Mouse (Mus musculus): ENCODE results near the gene Ldhc. TPM values are rescaled to one million over a fixed set of nuclear protein-coding genes. Genes with fewer than 3 reads are reported as not detected.

The Ldhc gene
- polyA plus RNA-seq, 1 experiment from 2014 or later = not detected

- H3K9me3 ChIP-seq (replicated peaks; ENCODE audit: control insufficient read depth, low read length) = no peaks in the 10 kb centered on the region
- WGBS = under 1% methylated on average over 47 of the region's 51 CpGs
- H3K36me3 ChIP-seq (replicated peaks; ENCODE audit: control insufficient read depth, insufficient read depth, low read depth, low read length) = no peaks in the 10 kb centered on the region; the same call in 1 of the 2 replicates
- DNase-seq (ENCODE audit: low spot score) (peak; percentile 96), ATAC-seq (replicated peaks; ENCODE audit: insufficient number of reproducible peaks, low FRiP score, low TSS enrichment, low read depth) (peak; percentile 71)
- no peaks in the 10 kb centered on the region for H3K27me3 ChIP-seq (ENCODE audit: control insufficient read depth, insufficient read depth, low read length)
- H3K27ac ChIP-seq (replicated peaks; ENCODE audit: low read depth, low read length) = peak overlapping the region; percentile 91
- H3K4me1 ChIP-seq (ENCODE audit: control insufficient read depth, insufficient read depth, low read length) = no peaks in the 10 kb centered on the region
- peak overlapping the region; percentile 89 for H3K9ac ChIP-seq (replicated peaks; ENCODE audit: low read length)
- H3K4me3 ChIP-seq (ENCODE audit: low read depth, low read length) = peak overlapping the region; percentile 74
- H3K4me2 ChIP-seq (ENCODE audit: low read depth, low read length) = peak overlapping the region; percentile 91
Measured at GRCm38 (mm10) chr7:46845211-46845977, 15.6 kb upstream of the Ldhc start.

- under 1% methylated on average over 36 of the region's 36 CpGs for WGBS
- no peaks in the 10 kb centered on the region for H3K27me3 ChIP-seq (ENCODE audit: control insufficient read depth, insufficient read depth, low read length)
- peak overlapping the region; percentile 74 for H3K4me3 ChIP-seq (ENCODE audit: low read depth, low read length)
- peak overlapping the region; percentile 91 for H3K4me2 ChIP-seq (ENCODE audit: low read depth, low read length)
- DNase-seq (ENCODE audit: low spot score) (peak; percentile 66), ATAC-seq (replicated peaks; ENCODE audit: insufficient number of reproducible peaks, low FRiP score, low TSS enrichment, low read depth) (no peak; the same call in 1 of the 2 replicates)
- no peaks in the 10 kb centered on the region for H3K9me3 ChIP-seq (replicated peaks; ENCODE audit: control insufficient read depth, low read length)
- H3K4me1 ChIP-seq (ENCODE audit: control insufficient read depth, insufficient read depth, low read length) = no peaks in the 10 kb centered on the region
- peak overlapping the region; percentile 91 for H3K27ac ChIP-seq (replicated peaks; ENCODE audit: low read depth, low read length)
- H3K9ac ChIP-seq (replicated peaks; ENCODE audit: low read length) = peak overlapping the region; percentile 89
- no peaks in the 10 kb centered on the region; the same call in 1 of the 2 replicates for H3K36me3 ChIP-seq (replicated peaks; ENCODE audit: control insufficient read depth, insufficient read depth, low read depth, low read length)
Measured at GRCm38 (mm10) chr7:46845978-46846485, 15.0 kb upstream of the Ldhc start.

- Histone ChIP-seq H3K9ac (replicated peaks; ENCODE audit: low read length) (peak overlapping the region; percentile 89), H3K36me3 (replicated peaks; ENCODE audit: control insufficient read depth, insufficient read depth, low read depth, low read length) (peaks cover 2% of the 10 kb centered on the region), H3K4me3 (ENCODE audit: low read depth, low read length) (peak overlapping the region; percentile 74), H3K27ac (replicated peaks; ENCODE audit: low read depth, low read length) (peak overlapping the region; percentile 91), H3K27me3 (ENCODE audit: control insufficient read depth, insufficient read depth, low read length) (no peaks in the 10 kb centered on the region), H3K4me1 (ENCODE audit: control insufficient read depth, insufficient read depth, low read length) (no peaks in the 10 kb centered on the region), H3K4me2 (ENCODE audit: low read depth, low read length) (peak overlapping the region; percentile 91), H3K9me3 (replicated peaks; ENCODE audit: control insufficient read depth, low read length) (no peaks in the 10 kb centered on the region)
- under 1% methylated on average over 28 of the region's 28 CpGs for WGBS
- DNase-seq (ENCODE audit: low spot score) (peak; percentile 81), ATAC-seq (replicated peaks; ENCODE audit: insufficient number of reproducible peaks, low FRiP score, low TSS enrichment, low read depth) (peak; percentile 57)
Measured at GRCm38 (mm10) chr7:46846486-46847244, 14.3 kb upstream of the Ldhc start.

GRCm38 (mm10) chr7:46849287-46849686 is 11.7 kb upstream of the Ldhc start:
- H3K9ac ChIP-seq (replicated peaks; ENCODE audit: low read length) = no peak overlapping the region
- peaks cover 4% of the 10 kb centered on the region for H3K36me3 ChIP-seq (replicated peaks; ENCODE audit: control insufficient read depth, insufficient read depth, low read depth, low read length)
- DNase-seq (ENCODE audit: low spot score) (no peak), ATAC-seq (replicated peaks; ENCODE audit: insufficient number of reproducible peaks, low FRiP score, low TSS enrichment, low read depth) (no peak)
- no peaks in the 10 kb centered on the region for H3K27me3 ChIP-seq (ENCODE audit: control insufficient read depth, insufficient read depth, low read length)
- no peaks in the 10 kb centered on the region for H3K4me1 ChIP-seq (ENCODE audit: control insufficient read depth, insufficient read depth, low read length)
- no peak overlapping the region for H3K4me3 ChIP-seq (ENCODE audit: low read depth, low read length)
- 65% methylated on average over 5 of the region's 5 CpGs for WGBS
- H3K4me2 ChIP-seq (ENCODE audit: low read depth, low read length) = no peak overlapping the region
- no peak overlapping the region for H3K27ac ChIP-seq (replicated peaks; ENCODE audit: low read depth, low read length)
- H3K9me3 ChIP-seq (replicated peaks; ENCODE audit: control insufficient read depth, low read length) = no peaks in the 10 kb centered on the region

GRCm38 (mm10) chr7:46851026-46851425 is 10.0 kb upstream of the Ldhc start:
- H3K27me3 ChIP-seq (ENCODE audit: control insufficient read depth, insufficient read depth, low read length) = no peaks in the 10 kb centered on the region
- H3K4me2 ChIP-seq (ENCODE audit: low read depth, low read length) = no peak overlapping the region
- WGBS = 79% methylated on average over 7 of the region's 7 CpGs
- H3K4me3 ChIP-seq (ENCODE audit: low read depth, low read length) = no peak overlapping the region
- H3K27ac ChIP-seq (replicated peaks; ENCODE audit: low read depth, low read length) = no peak overlapping the region
- no peak for ATAC-seq (replicated peaks; ENCODE audit: insufficient number of reproducible peaks, low FRiP score, low TSS enrichment, low read depth)
- no peak overlapping the region for H3K9ac ChIP-seq (replicated peaks; ENCODE audit: low read length)
- no peaks in the 10 kb centered on the region for H3K9me3 ChIP-seq (replicated peaks; ENCODE audit: control insufficient read depth, low read length)
- DNase-seq (ENCODE audit: low spot score) = no peak
- H3K4me1 ChIP-seq (ENCODE audit: control insufficient read depth, insufficient read depth, low read length) = no peaks in the 10 kb centered on the region
- peaks cover 4% of the 10 kb centered on the region for H3K36me3 ChIP-seq (replicated peaks; ENCODE audit: control insufficient read depth, insufficient read depth, low read depth, low read length)

- Histone ChIP-seq H3K4me1 (ENCODE audit: control insufficient read depth, insufficient read depth, low read length) (no peaks in the 10 kb centered on the region), H3K36me3 (replicated peaks; ENCODE audit: control insufficient read depth, insufficient read depth, low read depth, low read length) (peaks cover 4% of the 10 kb centered on the region)
- no peak for DNase-seq (ENCODE audit: low spot score)
Measured at GRCm38 (mm10) chr7:46852666-46853065, 8.3 kb upstream of the Ldhc start.

GRCm38 (mm10) chr7:46853365-46853764 is 7.6 kb upstream of the Ldhc start:
- Histone ChIP-seq H3K9me3 (replicated peaks; ENCODE audit: control insufficient read depth, low read length) (no peaks in the 10 kb centered on the region), H3K9ac (replicated peaks; ENCODE audit: low read length) (no peak overlapping the region), H3K4me3 (ENCODE audit: low read depth, low read length) (no peak overlapping the region), H3K4me1 (ENCODE audit: control insufficient read depth, insufficient read depth, low read length) (no peaks in the 10 kb centered on the region), H3K36me3 (replicated peaks; ENCODE audit: control insufficient read depth, insufficient read depth, low read depth, low read length) (peaks cover 4% of the 10 kb centered on the region), H3K4me2 (ENCODE audit: low read depth, low read length) (no peak overlapping the region), H3K27me3 (ENCODE audit: control insufficient read depth, insufficient read depth, low read length) (no peaks in the 10 kb centered on the region), H3K27ac (replicated peaks; ENCODE audit: low read depth, low read length) (no peak overlapping the region)
- no peak for ATAC-seq (replicated peaks; ENCODE audit: insufficient number of reproducible peaks, low FRiP score, low TSS enrichment, low read depth)
- 90% methylated on average over 9 of the region's 9 CpGs for WGBS
- no peak for DNase-seq (ENCODE audit: low spot score)

More at GRCm38 (mm10) chr7:46852666-46853065, 8.3 kb upstream of the Ldhc start:
- H3K9ac ChIP-seq (replicated peaks; ENCODE audit: low read length) = no peak overlapping the region
- 93% methylated on average over 1 of the region's 1 CpGs for WGBS
- H3K4me2 ChIP-seq (ENCODE audit: low read depth, low read length) = no peak overlapping the region
- H3K27ac ChIP-seq (replicated peaks; ENCODE audit: low read depth, low read length) = no peak overlapping the region
- H3K27me3 ChIP-seq (ENCODE audit: control insufficient read depth, insufficient read depth, low read length) = no peaks in the 10 kb centered on the region
- no peaks in the 10 kb centered on the region for H3K9me3 ChIP-seq (replicated peaks; ENCODE audit: control insufficient read depth, low read length)
- no peak for ATAC-seq (replicated peaks; ENCODE audit: insufficient number of reproducible peaks, low FRiP score, low TSS enrichment, low read depth)
- no peak overlapping the region for H3K4me3 ChIP-seq (ENCODE audit: low read depth, low read length)

Data from embryonic facial prominence, embryonic 11.5 days (tissue).